Mouse (Mus musculus) liver, adult 2 months (tissue): ENCODE data around the gene Man2b1. TPM values are rescaled to one million over a fixed set of nuclear protein-coding genes. Genes with fewer than 3 reads are reported as not detected.
"Not testable (repeated sequence)": the region's sequence is repeated elsewhere in the genome, so short reads cannot be mapped to it uniquely, and the experiment has no call there.

Experiments
- DNase-seq: peaks from one replicate; pipeline ENCODE4 v3.0.0-alpha.2; 2011; ENCODE audit warnings: low read depth, low spot score; ENCODE audit errors: extremely low read depth
- H3K27ac ChIP-seq: fragments of 200-500 bp; replicated peaks from 2 replicates; pipeline ENCODE4 v1.5.1; 2012; ENCODE audit warnings: low read depth, mild to moderate bottlenecking, control low read depth, inconsistent platforms, low read length; ENCODE audit not compliant: insufficient read depth
- H3K27me3 ChIP-seq: fragments of 200-500 bp; 2 replicates; pipeline ENCODE4 v1.6.1; 2012; ENCODE audit warnings: mild to moderate bottlenecking, moderate library complexity, low read length, inconsistent platforms; ENCODE audit not compliant: control insufficient read depth, insufficient read depth
- H3K36me3 ChIP-seq: fragments of 200-500 bp; 2 replicates; pipeline ENCODE4 v1.6.1; 2012; ENCODE audit warnings: low read length, inconsistent platforms; ENCODE audit not compliant: control insufficient read depth, insufficient read depth
- H3K4me1 ChIP-seq: fragments of 200-500 bp; 2 replicates; pipeline ENCODE4 v1.6.1; 2011; ENCODE audit warnings: low read length; ENCODE audit not compliant: control insufficient read depth, insufficient read depth
- H3K4me3 ChIP-seq: fragments of 200-500 bp; 2 replicates; pipeline ENCODE4 v1.5.1; 2011; ENCODE audit warnings: low read depth, mild to moderate bottlenecking, control low read depth, low read length, moderate library complexity; ENCODE audit not compliant: insufficient read depth
- H3K79me2 ChIP-seq: fragments of 200-500 bp; 2 replicates; pipeline ENCODE4 v1.6.1; 2012; ENCODE audit warnings: inconsistent platforms, mild to moderate bottlenecking, low read length, moderate library complexity; ENCODE audit not compliant: control insufficient read depth, insufficient read depth
- H3K9ac ChIP-seq: fragments of 200-500 bp; 2 replicates; pipeline ENCODE4 v1.6.1; 2012; ENCODE audit warnings: low read depth, mild to moderate bottlenecking, control low read depth, inconsistent platforms, low read length
- CTCF ChIP-seq: fragments of 200-500 bp; IDR thresholded peaks from 2 replicates; pipeline ENCODE4 v1.5.1; 2011; ENCODE audit warnings: low read depth, low read length, control low read depth
- POLR2A ChIP-seq: fragments of 200-500 bp; IDR thresholded peaks from 2 replicates; pipeline ENCODE4 v1.6.1; 2011; ENCODE audit warnings: low read length, control low read depth; ENCODE audit not compliant: insufficient read depth; ENCODE audit errors: extremely low read depth
- WGBS: fragments of 180-500 bp; shearing (Covaris S2); methylation state at CpG from one replicate; pipeline ENCODE4 v1.1.7; 2018; 5-methylcytosine and 5-hydroxymethylcytosine counted together
- polyA plus RNA-seq: library from polyadenylated mRNA; depleted of rRNA; stranded (reverse); fragments of >200 nt; gene quantifications from 2 replicates; pipeline ENCODE4 v1.2.3, GENCODE M21; 2012
- total RNA-seq: library from RNA; depleted of rRNA; stranded (reverse); fragments of >200 nt; gene quantifications from 2 replicates; pipeline ENCODE4 v1.2.3, GENCODE M21; 2014

Man2b1 gene
- total and polyA plus RNA-seq, 2 experiments: 57.2 to 69.5 TPM

DNA sequence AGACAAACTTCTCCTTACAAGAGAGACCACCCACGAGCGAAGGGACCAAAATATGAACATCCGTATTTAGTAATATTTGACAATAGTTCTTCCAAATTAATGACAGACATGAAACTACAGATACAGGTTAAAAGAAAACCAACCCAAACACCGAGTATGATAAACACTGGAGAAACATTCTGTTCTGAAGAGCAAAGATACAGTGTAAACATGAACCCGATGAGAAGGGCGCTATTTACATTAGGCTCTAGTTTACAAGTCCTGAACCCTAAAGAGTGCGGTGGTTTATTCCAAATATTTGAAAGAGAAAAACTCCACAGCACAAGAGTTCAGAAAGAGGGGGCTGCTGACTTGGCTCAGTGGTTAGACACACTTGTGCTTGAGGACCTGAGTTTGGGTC lies 33.9 kb downstream of the Man2b1 start:
- 30% methylated on average over 7 of the region's 7 CpGs for WGBS

DNA sequence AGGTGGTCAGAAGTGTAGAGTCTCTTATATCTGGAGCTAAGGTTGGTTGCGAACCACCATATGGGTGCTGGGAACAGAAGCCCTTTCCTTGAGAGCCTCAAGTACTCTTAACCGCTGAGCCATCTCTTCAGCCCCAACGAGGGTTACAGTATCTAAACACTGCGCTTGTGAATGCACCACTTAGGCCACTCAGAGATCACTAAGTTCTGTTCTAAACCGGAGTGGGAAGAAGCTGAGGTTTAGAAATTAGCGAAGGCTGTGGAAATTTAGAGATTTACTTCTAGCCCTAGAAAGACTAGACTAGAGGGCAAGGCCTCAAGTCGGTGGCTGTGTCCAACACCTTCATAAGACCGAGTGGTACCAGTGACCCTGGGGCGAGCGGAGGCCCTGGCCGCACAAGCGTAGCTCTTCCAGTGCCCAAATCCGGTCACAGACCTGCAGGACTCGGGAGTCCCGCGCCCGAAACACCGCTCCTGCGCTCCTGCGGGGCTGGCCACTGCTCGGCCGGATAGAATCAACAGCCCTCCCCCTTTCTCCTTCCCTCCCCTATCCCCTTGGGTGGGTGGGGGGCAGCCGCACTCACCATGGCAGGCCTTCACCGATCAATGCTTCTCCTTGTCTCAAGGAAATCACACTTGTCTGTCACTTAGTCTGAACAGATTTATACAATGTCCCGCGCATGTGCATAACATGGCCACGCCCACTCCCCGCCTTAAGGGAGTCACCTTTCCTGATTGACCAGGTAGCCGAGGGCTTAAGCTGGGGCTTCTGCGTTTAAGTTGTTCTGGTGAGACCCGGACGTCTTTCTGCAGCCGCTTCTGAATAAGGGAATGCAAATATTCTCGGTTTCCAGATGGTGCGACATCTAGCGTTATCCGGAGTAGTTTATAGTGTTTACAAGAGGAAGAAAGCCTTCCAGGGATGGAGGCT lies 36.2 kb downstream of the Man2b1 start:
- peak; percentile 85 for DNase-seq
- Histone ChIP-seq H3K36me3 (no peaks in the 10 kb centered on the region), H3K79me2 (peaks cover 3% of the 10 kb centered on the region; the same call in 1 of the 2 replicates), H3K27me3 (no peaks in the 10 kb centered on the region), H3K27ac (peak overlapping the region; percentile 47; the same call in 1 of the 2 replicates), H3K9ac (peak overlapping the region; percentile 87), H3K4me1 (no peaks in the 10 kb centered on the region; the same call in none of the 2 replicates), H3K4me3 (peak overlapping the region; percentile 92)
- TF ChIP-seq CTCF (no peak), POLR2A (peak; percentile 51; the same call in 1 of the 2 replicates)
- WGBS: 5% methylated on average over 37 of the region's 37 CpGs

More for the DNA sequence above, 33.9 kb downstream of the Man2b1 start:
- DNase-seq: peak; percentile 9
- H3K36me3 ChIP-seq: peaks cover 8% of the 10 kb centered on the region
- H3K27ac ChIP-seq: no peak overlapping the region
- peaks cover 3% of the 10 kb centered on the region; the same call in 1 of the 2 replicates for H3K79me2 ChIP-seq
- no peak for TF ChIP-seq POLR2A
- no peak for TF ChIP-seq CTCF
- no peaks in the 10 kb centered on the region; the same call in none of the 2 replicates for H3K4me1 ChIP-seq
- H3K4me3 ChIP-seq: no peak overlapping the region
- no peaks in the 10 kb centered on the region for H3K27me3 ChIP-seq
- no peak overlapping the region for H3K9ac ChIP-seq

DNA sequence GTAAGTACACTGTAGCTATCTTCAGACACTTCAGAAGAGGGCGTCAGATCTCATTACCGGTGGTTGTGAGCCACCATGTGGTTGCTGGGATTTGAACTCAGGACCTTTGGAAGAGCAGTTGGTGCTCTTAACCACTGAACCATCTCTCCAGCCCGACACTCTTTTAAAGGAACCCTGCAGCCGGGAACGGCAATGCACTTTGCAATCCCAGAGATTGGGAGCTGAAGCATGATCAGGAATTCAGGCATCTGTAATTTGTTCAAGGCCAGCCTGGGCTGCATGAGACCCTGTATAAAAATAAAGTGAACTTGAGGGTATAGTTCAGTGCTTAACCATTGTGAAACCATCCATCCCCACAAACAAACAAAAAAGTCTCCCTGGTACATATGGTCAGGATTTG lies 37.2 kb downstream of the Man2b1 start:
- not testable (repeated sequence) for H3K36me3 ChIP-seq, H3K79me2 ChIP-seq, H3K4me3 ChIP-seq, H3K27ac ChIP-seq, H3K4me1 ChIP-seq, H3K9ac ChIP-seq, DNase-seq, H3K27me3 ChIP-seq
- 86% methylated on average over 5 of the region's 5 CpGs for WGBS

DNA sequence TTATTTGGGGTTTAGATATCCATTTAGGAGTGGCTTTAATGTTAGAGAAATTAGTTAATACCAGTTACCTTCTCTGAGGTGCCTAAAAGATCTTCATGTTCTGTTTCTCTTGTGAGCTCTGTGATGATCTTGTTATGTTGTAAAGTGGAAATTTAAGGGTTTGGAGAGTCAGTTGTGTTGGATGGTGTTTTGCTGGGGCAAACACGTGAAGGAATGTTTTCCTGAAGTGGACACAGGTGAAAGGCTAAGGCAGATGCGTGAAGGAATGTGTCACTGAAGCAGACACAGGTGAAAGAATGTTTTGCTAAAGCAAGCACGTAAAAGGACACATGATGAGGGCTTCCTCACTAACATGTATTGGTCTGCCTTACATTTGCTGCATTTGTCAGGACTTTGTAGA lies 39.9 kb downstream of the Man2b1 start, which contains the start of gene Zfp791:
Gene Zfp791, minus strand, starts transcription at position 101 of the 400 bp plus-strand sequence.
- Histone ChIP-seq H3K9ac (no peak within 1 kb of the TSS), H3K4me3 (no peak within 1 kb of the TSS), H3K4me1 (no peaks in the 10 kb centered on the region; the same call in 1 of the 2 replicates), H3K27ac (no peak within 1 kb of the TSS), H3K27me3 (no peaks in the 10 kb centered on the region), H3K79me2 (peaks cover 3% of the 10 kb centered on the region; the same call in 1 of the 2 replicates), H3K36me3 (no peaks in the 10 kb centered on the region)
- WGBS: 90% methylated on average over 3 of the region's 3 CpGs
- TF ChIP-seq CTCF (no peak), POLR2A (no peak)
- DNase-seq: no peak

DNA sequence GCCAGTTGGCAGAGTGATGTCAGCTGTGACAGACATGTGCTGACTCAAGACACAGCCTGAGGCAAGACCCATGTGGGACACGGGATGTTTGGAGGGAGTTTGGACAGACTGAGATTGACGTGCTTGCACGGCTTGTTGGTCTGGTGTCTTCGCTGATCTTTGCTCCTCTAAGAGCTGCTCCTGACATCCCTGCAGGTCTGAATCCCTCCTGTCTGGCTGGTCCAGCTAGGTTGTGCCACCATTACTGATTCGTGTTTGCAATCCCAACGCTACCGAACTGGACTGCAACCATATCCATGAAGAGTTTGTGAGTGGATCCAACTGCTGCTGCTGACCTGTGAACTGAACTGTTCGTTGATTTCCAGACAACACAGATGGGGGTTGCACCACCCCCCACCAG lies 40.6 kb downstream of the Man2b1 start:
- Histone ChIP-seq H3K9ac (no peak overlapping the region), H3K4me3 (no peak overlapping the region), H3K27me3 (no peaks in the 10 kb centered on the region), H3K79me2 (no peaks in the 10 kb centered on the region), H3K4me1 (no peaks in the 10 kb centered on the region), H3K36me3 (no peaks in the 10 kb centered on the region), H3K27ac (no peak overlapping the region)
- DNase-seq: no peak
- 97% methylated on average over 8 of the region's 8 CpGs for WGBS
- no peak for TF ChIP-seq CTCF
- no peak for TF ChIP-seq POLR2A

DNA sequence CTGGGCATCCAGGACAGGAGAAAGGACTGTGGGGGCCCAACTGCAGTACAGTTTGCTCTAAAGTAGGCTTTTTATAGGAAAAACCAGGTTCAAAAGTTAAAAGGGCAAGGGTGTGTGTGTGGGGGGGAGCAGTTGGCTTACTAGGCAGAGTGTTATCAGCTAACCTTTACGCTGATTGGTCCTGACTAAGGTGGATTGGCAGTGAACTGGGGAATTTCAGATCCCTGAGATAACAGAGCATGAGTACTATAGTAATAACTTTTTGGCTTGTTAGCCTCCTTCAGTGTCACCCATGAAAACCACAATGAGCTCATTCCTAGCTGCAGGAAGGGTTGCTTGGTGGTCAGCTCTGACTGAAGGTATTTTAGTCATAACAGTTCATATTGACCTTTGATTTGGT lies 49.3 kb downstream of the Man2b1 start:
- H3K4me1 ChIP-seq: peaks cover 4% of the 10 kb centered on the region; the same call in 1 of the 2 replicates
- H3K79me2 ChIP-seq: no peaks in the 10 kb centered on the region
- no peaks in the 10 kb centered on the region for H3K36me3 ChIP-seq
- H3K27ac ChIP-seq: no peak overlapping the region
- H3K9ac ChIP-seq: no peak overlapping the region
- H3K27me3 ChIP-seq: no peaks in the 10 kb centered on the region
- no peak overlapping the region for H3K4me3 ChIP-seq
- 44% methylated on average over 1 of the region's 1 CpGs for WGBS
- no peak for TF ChIP-seq POLR2A
- TF ChIP-seq CTCF: no peak
- peak; percentile 8 for DNase-seq

DNA sequence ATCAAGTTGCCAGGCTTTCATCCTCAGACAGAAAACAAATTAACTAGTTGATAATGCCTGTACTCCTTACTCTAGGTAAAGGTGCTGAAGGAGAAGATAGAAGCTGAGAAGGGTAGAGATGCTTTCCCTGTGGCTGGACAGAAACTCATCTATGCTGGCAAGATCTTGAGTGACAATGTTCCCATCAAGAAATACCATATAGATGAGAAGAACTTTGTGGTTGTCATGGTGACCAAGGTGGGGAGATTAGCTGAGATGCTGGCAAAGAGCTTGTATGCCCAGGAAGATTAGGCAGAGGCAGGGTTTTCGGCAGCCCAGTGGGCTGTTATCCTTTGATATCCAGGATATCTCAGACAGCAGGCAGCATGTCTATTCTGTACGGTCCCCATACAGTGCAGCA lies 52.6 kb downstream of the Man2b1 start:
- H3K27ac ChIP-seq, DNase-seq, H3K4me3 ChIP-seq, H3K79me2 ChIP-seq, H3K36me3 ChIP-seq, H3K9ac ChIP-seq, H3K27me3 ChIP-seq, H3K4me1 ChIP-seq: not testable (repeated sequence)
- 95% methylated on average over 2 of the region's 2 CpGs for WGBS
